Mouse (Mus musculus) heart, adult 10 weeks (tissue): ENCODE data around the gene Amt. TPM values are rescaled to one million over a fixed set of nuclear protein-coding genes. Genes with fewer than 3 reads are reported as not detected.

Source experiments
- polyA plus RNA-seq: library from polyadenylated mRNA; stranded (reverse); fragments of 350-450 nt; fragmentation: Illumina TruSeq; extraction: RNeasy Lipid Tissue Mini Kit (QIAGEN cat#74804); gene quantifications from one replicate; pipeline ENCODE4 v1.2.3, GENCODE M21; 2014; ENCODE audit warnings: low read depth, low replicate concordance

The Amt gene
- polyA plus RNA-seq = 5.7 TPM

DNA sequence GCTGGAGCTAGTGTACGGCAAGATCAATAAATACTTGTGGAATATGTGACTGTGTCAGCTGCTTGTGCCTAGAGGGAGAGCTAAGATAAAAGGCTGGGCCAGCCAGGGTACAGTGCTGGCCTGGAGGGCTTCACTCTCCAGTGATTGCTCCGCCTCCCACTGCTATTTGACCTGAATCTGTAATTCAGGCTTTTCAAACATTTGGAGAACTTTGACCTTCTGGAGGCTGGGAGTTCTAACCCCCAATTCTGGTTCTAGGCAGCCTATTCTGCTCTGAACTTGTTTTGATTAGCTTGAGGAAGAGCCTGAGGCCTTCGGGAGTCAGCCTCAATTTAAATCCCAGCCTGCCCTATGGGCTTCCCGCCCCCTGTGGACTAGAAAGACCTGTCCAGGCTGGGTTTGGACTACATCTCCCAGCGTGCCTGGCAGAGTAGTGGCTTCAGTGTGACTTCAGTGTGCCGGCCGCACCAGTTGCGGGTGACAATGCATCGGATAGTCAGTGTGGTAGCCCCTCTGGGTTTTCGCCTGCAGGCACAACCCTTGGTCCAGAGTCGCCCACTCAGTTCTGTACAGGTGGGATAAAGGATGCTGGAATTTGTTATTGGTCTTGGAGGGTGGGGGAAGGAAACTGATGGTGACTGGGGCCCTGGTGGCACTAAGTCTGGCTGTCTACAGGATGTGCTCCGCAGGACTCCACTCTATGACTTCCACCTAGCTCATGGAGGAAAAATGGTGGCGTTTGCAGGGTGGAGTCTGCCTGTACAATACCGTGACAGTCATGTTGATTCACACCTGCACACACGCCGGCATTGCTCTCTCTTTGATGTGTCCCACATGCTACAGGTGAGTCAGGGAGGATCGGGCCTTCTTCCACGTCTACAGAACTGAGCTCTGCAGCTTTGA, at the start of gene Amt:
TSS of gene Amt (plus strand) at position 401 of the 903 bp plus-strand sequence.

DNA sequence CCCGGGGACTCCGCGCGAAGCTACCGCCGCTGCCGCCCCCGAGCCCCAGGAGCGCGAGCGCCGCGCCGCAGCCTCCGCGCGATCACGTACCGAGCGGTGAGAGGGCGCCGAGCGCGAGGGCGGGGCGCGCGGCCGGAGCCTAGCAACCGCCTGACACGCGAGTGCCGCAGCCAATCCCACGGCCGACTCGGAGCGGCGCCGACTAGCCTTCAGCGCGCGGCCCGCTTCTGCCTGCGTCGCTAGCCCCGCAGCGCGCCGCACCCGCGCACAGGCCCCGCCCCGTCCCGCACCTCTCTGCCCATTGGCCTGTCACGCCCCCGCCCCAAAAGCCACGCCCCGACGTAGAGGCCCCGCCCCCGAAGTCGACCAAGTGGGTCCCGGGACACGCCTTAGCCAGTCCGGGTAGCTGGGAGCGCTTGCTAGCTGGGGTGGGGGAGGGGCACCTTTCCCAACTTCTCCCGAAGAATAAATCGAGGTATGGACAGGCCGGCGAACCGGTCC, 32.9 kb upstream of the Amt start, which contains the start of gene Dag1:
TSS of gene Dag1 (minus strand) at position 269 of the 501 bp plus-strand sequence.

DNA sequence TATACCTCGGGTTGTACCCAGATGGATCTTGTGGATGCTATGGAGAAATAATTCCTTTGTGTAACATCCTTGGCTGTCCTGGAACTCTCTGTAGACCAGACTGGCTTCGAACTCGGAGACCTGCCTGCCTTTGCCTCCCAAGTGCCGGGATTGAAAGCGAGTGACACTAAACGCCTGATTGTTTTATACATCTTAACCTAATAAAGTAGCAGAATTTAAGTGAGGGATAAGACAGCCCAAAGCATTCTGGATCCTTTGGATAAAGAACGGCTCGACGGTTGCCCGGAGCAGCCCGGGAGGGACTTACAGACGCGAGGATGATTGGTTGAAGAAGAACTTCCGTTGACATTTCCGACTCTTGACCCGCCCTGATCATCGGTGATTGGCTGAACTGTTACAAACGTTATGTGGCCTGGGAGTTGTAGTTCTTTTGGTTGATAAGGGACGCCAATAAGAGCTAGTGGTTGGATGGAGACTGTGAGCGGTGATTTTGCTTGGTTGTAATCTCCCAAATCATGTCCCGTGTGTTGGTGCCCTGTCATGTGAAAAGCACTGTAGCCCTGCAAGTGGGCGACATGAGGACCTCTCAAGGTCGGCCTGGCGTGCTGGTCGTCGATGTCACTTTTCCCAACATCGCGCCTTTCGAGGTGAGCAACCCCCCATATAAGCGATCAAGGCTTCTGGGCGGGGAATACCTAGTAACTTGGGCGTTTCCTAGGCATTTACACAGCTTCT, 6.5 kb upstream of the Amt start, which contains the start of gene Nicn1:
TSS of gene Nicn1 (plus strand) at position 414 of the 735 bp plus-strand sequence.

DNA sequence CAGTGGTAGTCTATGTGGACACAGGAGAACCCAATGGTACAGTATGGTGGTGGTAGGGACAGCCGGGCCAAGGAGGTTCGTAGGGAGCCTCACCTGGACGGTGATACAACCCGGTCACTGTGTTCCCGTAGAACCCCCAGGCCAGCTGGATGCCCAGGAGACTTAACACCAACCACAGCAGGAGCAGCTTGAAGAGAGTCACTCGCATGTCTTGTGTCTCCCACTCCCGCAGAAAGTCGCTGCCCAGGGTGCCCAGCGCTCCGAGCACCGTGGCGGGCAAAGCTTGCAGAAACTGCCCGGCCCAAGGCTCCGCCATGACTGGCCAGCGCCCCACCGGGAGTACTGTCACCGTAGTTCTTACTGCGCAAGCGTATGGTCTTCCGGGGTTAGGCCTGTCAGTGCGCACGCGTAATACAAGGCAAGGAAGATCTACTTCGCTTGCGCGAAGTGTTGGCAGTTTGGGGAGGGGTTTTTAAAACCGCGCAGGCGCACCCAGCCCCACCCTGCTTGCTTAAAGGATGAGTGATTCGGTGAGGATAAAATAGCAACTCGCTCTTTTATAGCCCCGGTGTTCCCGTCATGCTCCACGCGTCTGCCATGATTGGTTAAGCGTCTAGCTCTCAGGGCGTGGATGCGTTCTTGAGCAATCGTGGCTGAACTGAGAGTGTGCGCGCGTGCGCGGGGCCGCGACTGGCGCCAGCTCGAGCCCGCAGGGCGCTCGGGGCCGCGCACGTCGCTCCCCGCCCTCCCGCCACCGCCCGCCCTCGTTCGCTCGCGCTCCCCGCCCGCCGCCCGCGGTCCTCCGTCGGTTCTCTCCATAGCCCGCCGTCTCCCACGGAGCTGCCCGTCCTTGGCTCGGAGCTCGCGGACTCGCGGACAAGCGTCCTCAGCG, 9.2 kb downstream of the Amt start, which contains the start of the genes Rhoa and Tcta:
TSS of gene Rhoa (plus strand) at position 501 of the 892 bp plus-strand sequence.
TSS of gene Tcta (minus strand) at position 532 of the 892 bp plus-strand sequence.

DNA sequence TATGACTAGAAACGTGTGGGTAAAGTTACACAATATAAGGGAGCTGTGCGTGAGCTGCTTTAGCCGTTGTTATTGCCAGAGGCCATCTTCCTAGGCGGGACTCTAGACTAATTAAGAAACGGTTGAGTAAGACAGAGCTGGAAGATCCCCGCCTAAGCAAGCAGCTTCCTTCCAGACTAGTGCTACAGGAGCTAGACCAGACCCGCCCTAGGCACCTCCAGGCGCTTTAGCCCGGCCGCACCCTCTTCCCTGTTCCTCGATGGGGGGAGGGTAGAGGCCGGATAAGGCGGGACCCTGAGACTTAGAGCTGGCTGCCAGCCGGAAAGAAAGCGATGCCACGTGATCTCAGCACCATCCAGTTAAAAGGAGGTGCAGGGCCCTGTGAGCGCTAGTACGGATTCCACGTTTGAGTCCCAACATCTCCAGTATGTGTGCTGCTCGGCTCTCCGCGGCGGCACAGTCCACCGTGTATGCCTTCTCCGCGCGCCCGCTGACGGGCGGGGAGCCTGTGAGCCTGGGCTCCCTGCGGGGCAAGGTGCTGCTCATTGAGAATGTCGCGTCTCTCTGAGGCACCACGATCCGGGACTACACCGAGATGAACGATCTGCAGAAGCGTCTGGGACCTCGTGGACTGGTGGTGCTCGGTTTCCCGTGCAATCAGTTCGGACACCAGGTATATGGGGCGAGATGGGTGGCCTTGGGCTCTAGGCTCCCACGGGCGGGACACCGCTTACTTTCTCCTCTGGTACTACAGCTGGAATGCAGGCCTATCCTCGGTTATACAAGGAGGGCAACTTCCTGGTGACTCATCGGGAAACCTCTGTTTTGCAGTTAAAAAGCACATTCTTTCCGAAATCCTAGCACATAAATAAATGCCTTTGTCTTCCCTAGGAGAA, 42.5 kb downstream of the Amt start, which contains the start of gene Gpx1:
TSS of gene Gpx1 (plus strand) at position 18 of the 896 bp plus-strand sequence.

DNA sequence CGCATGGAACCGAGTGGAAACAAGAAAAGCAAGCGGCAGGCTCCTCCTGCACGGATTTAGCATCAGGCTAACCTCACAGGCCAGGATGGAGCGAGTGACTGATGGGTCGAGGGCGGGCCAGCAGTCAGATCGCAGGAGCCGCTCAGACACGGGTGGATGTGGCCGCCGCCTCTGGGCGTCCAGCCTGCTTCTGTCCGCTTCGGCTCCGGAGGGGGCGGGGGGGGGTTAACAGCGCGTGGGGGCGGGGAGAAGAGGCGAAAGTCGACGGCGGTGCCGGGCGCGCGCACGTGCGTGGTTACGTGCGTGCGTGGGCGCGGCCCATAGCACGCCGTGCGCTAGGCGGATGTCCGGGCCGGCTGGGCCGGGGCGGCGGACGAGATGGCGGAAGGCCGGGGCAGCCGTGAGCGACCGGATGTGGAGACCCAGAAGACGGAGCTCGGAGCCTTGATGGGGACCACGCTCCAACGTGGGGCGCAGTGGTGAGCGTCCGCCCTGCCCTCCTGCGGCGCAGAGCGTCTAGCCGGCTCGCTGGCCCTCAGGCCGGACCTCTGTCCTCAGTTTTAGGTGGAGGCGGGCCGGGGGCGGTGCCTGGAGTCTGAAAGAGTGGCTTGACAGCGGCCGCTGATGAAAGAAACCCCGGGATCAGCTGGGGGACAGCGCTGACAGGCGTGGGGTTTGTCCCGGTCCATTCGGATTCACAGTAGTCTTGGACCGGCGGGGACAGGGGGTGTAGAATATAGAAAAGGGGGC, 51.1 kb downstream of the Amt start, which contains the start of gene Usp4:
TSS of gene Usp4 (plus strand) at position 314 of the 750 bp plus-strand sequence.

Other genes with a start within 250 kb of the Amt start
- 18.9 TPM for gene Gmppb, start 247.6 kb upstream of the Amt start, polyA plus RNA-seq
- gene Amigo3, start 243.7 kb upstream of the Amt start, polyA plus RNA-seq = 1.6 TPM
- gene Mst1, start 216.4 kb upstream of the Amt start, polyA plus RNA-seq = not detected
- 79.7 TPM for gene Rnf123, start 213.5 kb upstream of the Amt start, polyA plus RNA-seq
- gene Apeh, start 202.2 kb upstream of the Amt start, polyA plus RNA-seq = 47.5 TPM
- gene Bsn, start 106.5 kb upstream of the Amt start, polyA plus RNA-seq = not detected
- 197 TPM for gene Dag1, start 32.9 kb upstream of the Amt start, polyA plus RNA-seq
- 25.6 TPM for gene Nicn1, start 6.4 kb upstream of the Amt start, polyA plus RNA-seq
- 213 TPM for gene Rhoa, start 9.3 kb downstream of the Amt start, polyA plus RNA-seq
- 65.8 TPM for gene Tcta, start 9.3 kb downstream of the Amt start, polyA plus RNA-seq
- 131 TPM for gene Gpx1, start 42.0 kb downstream of the Amt start, polyA plus RNA-seq
- gene Usp4, start 51.0 kb downstream of the Amt start, polyA plus RNA-seq = 61.1 TPM
- gene 1700102P08Rik, start 96.0 kb downstream of the Amt start, polyA plus RNA-seq = 0.86 TPM
- not detected for gene Ccdc36, start 131.6 kb downstream of the Amt start, polyA plus RNA-seq
- gene BC048562, start 139.6 kb downstream of the Amt start, polyA plus RNA-seq = not detected
- 13.9 TPM for gene Ccdc71, start 163.7 kb downstream of the Amt start, polyA plus RNA-seq
- 18.2 TPM for gene Klhdc8b, start 164.7 kb downstream of the Amt start, polyA plus RNA-seq
- gene Lamb2, start 182.9 kb downstream of the Amt start, polyA plus RNA-seq = 225 TPM
- gene Usp19, start 193.7 kb downstream of the Amt start, polyA plus RNA-seq = 100 TPM
- 78.2 TPM for gene Qars, start 210.9 kb downstream of the Amt start, polyA plus RNA-seq
- gene Qrich1, start 220.0 kb downstream of the Amt start, polyA plus RNA-seq = 50.0 TPM